ENCODE assay signal across 15 mouse cellular contexts in the genomic region with DNA sequence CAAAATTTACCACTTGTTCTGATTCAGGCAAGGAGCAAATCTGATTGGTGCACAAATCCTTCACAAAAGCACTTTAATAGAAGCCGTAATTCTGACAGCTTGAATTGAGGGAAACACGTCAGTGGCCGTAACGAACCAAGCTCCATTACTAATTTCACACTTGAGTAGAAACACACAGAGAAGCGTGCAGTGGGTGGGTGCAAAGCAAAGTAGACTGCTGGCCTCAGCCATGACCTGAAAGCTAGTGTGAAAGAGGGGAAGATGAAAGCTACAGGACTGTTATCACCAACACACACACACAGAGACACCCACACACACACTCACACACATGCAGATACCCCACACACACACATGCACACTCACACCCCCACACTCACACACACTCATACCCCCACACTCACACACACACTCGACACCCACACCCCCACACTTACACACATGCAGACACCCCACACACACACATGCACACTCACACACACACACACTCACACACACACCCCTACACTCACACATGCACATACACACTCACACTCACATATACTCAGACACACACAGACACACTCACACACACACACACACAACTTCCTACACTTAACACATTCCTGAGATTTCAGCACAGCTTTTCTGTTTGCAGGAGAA.
A peak's percentile ranks its signal among the peaks of the same experiment; 100 is the strongest.
DNase-seq lines count a peak whose midpoint lies in the region; ATAC-seq and TF ChIP-seq lines count a peak whose summit lies in the region.
"Had no signal": no experiment of that assay in that cellular context is flagged by ENCODE, and none has a peak within 500 bp of the region (broad histone marks: within the 10 kb centered on the region; RNA-seq: fewer than 3 reads in every experiment).

No protein-coding gene starts in this region.

- 38% methylated on average over 5 of the region's 6 CpGs for WGBS in hindbrain, embryonic 11.5 days
- 33% methylated on average over 6 of the region's 6 CpGs for WGBS in hindbrain, postnatal 0 days
- WGBS in lung, embryonic 15.5 days = 72% methylated on average over 6 of the region's 6 CpGs
- WGBS in embryonic facial prominence, embryonic 12.5 days = 50% methylated on average over 6 of the region's 6 CpGs
- 61% methylated on average over 6 of the region's 6 CpGs for WGBS in limb, embryonic 12.5 days

- H3K9me3 ChIP-seq in hindbrain, embryonic 11.5 days (ENCODE audit: control insufficient read depth, low read length) = no peaks in the 10 kb centered on the region
- H3K9me3 ChIP-seq in hindbrain, postnatal 0 days (ENCODE audit: low read length) = no peaks in the 10 kb centered on the region
- H3K9me3 ChIP-seq in lung, embryonic 15.5 days = no peaks in the 10 kb centered on the region
- H3K9me3 ChIP-seq in embryonic facial prominence, embryonic 12.5 days = no peaks in the 10 kb centered on the region
- no peaks in the 10 kb centered on the region for H3K9me3 ChIP-seq in limb, embryonic 12.5 days
- H3K9me3 ChIP-seq: heart, embryonic 15.5 days; hindbrain, embryonic 15.5 days had no signal

- no peak overlapping the region for H3K4me2 ChIP-seq in hindbrain, embryonic 11.5 days (replicated peaks; ENCODE audit: low read depth, low read length)
- no peak overlapping the region for H3K4me2 ChIP-seq in hindbrain, postnatal 0 days (ENCODE audit: low read depth, low read length)
- no peak overlapping the region for H3K4me2 ChIP-seq in lung, embryonic 15.5 days
- H3K4me2 ChIP-seq in embryonic facial prominence, embryonic 12.5 days (replicated peaks) = no peak overlapping the region
- no peak overlapping the region for H3K4me2 ChIP-seq in limb, embryonic 12.5 days
- H3K4me2 ChIP-seq: heart, embryonic 15.5 days; hindbrain, embryonic 15.5 days; liver, embryonic 11.5 days had no signal

- no peaks in the 10 kb centered on the region for H3K27me3 ChIP-seq in hindbrain, embryonic 11.5 days (ENCODE audit: control insufficient read depth, insufficient read depth, low read length)
- no peaks in the 10 kb centered on the region for H3K27me3 ChIP-seq in hindbrain, postnatal 0 days (ENCODE audit: insufficient read depth, low read length)
- no peaks in the 10 kb centered on the region for H3K27me3 ChIP-seq in lung, embryonic 15.5 days
- no peaks in the 10 kb centered on the region for H3K27me3 ChIP-seq in embryonic facial prominence, embryonic 12.5 days
- H3K27me3 ChIP-seq in limb, embryonic 12.5 days = no peaks in the 10 kb centered on the region; the same call in 1 of the 2 replicates
- H3K27me3 ChIP-seq: heart, embryonic 15.5 days; hindbrain, embryonic 15.5 days had no signal

- peak; percentile 76 for ATAC-seq in hindbrain, embryonic 11.5 days (ENCODE audit: low FRiP score)
- ATAC-seq in hindbrain, postnatal 0 days = no peak
- ATAC-seq in lung, embryonic 15.5 days (ENCODE audit: borderline replicate concordance, extremely low read depth, low FRiP score, low TSS enrichment) = 0 out of 2 replicates have a peak, but pooled peaks have one; percentile 21
- peak; percentile 52; the same call in 1 of the 2 replicates for ATAC-seq in embryonic facial prominence, embryonic 12.5 days (ENCODE audit: insufficient number of reproducible peaks, insufficient read depth, low FRiP score, low TSS enrichment)
- 0 out of 2 replicates have a peak, but pooled peaks have one; percentile 54 for ATAC-seq in limb, embryonic 12.5 days (ENCODE audit: insufficient number of reproducible peaks, insufficient read depth, low FRiP score, low TSS enrichment, low read depth)

- TF ChIP-seq CTCF in hindbrain, postnatal 0 days (IDR thresholded peaks at IDR 0.05; ENCODE audit: low read depth) = no peak

- H3K4me3 ChIP-seq in hindbrain, embryonic 11.5 days (ENCODE audit: low read depth, low read length) = no peak overlapping the region
- H3K4me3 ChIP-seq in hindbrain, postnatal 0 days (ENCODE audit: low read length) = no peak overlapping the region
- H3K4me3 ChIP-seq in lung, embryonic 15.5 days = no peak overlapping the region
- no peak overlapping the region for H3K4me3 ChIP-seq in embryonic facial prominence, embryonic 12.5 days
- H3K4me3 ChIP-seq in limb, embryonic 12.5 days (replicated peaks) = no peak overlapping the region
- H3K4me3 ChIP-seq: heart, embryonic 15.5 days; hindbrain, embryonic 15.5 days had no signal

- DNase-seq in hindbrain, embryonic 11.5 days (ENCODE audit: low spot score) = peak; percentile 28
- DNase-seq in hindbrain, postnatal 0 days (ENCODE audit: low spot score) = no peak
- no peak for DNase-seq in lung, postnatal 4 days
- DNase-seq in layer of hippocampus, postnatal 25 days (ENCODE audit: extremely low spot score in 1 of 2, low spot score in 1 of 2) = no peak
- no peak for DNase-seq in thymus, postnatal 25 days
- DNase-seq: cerebellum, adult 11-12 months; kidney, postnatal 10 days; layer of hippocampus, adult 9-11 months; lung, postnatal 10 days had no signal

- H3K9ac ChIP-seq in hindbrain, embryonic 11.5 days (ENCODE audit: low read depth, low read length) = no peak overlapping the region
- H3K9ac ChIP-seq in hindbrain, postnatal 0 days (replicated peaks; ENCODE audit: low read length) = no peak overlapping the region
- H3K9ac ChIP-seq in lung, embryonic 15.5 days = no peak overlapping the region
- H3K9ac ChIP-seq in embryonic facial prominence, embryonic 12.5 days = no peak overlapping the region
- H3K9ac ChIP-seq in limb, embryonic 12.5 days (replicated peaks) = no peak overlapping the region
- H3K9ac ChIP-seq: heart, embryonic 15.5 days; hindbrain, embryonic 15.5 days had no signal

- no peak overlapping the region for H3K27ac ChIP-seq in hindbrain, embryonic 11.5 days (ENCODE audit: low read depth, low read length)
- no peak overlapping the region for H3K27ac ChIP-seq in hindbrain, postnatal 0 days
- 0 out of 2 replicates have a peak overlapping the region, but pooled peaks have one; percentile 6 for H3K27ac ChIP-seq in lung, embryonic 15.5 days
- no peak overlapping the region for H3K27ac ChIP-seq in embryonic facial prominence, embryonic 12.5 days
- H3K27ac ChIP-seq in limb, embryonic 12.5 days = no peak overlapping the region
- H3K27ac ChIP-seq: heart, embryonic 15.5 days; hindbrain, embryonic 15.5 days had no signal

- H3K4me1 ChIP-seq in hindbrain, embryonic 11.5 days (replicated peaks; ENCODE audit: control insufficient read depth, insufficient read depth, low read length) = no peaks in the 10 kb centered on the region
- no peaks in the 10 kb centered on the region for H3K4me1 ChIP-seq in hindbrain, postnatal 0 days (ENCODE audit: insufficient read depth, low read length)
- no peaks in the 10 kb centered on the region for H3K4me1 ChIP-seq in lung, embryonic 15.5 days
- no peaks in the 10 kb centered on the region for H3K4me1 ChIP-seq in embryonic facial prominence, embryonic 12.5 days
- H3K4me1 ChIP-seq in limb, embryonic 12.5 days (replicated peaks) = peaks cover 4% of the 10 kb centered on the region; the same call in 1 of the 2 replicates
- H3K4me1 ChIP-seq: heart, embryonic 15.5 days had no signal

- no peaks in the 10 kb centered on the region for H3K36me3 ChIP-seq in hindbrain, embryonic 11.5 days (ENCODE audit: control insufficient read depth, insufficient read depth, low read length)
- no peaks in the 10 kb centered on the region for H3K36me3 ChIP-seq in hindbrain, postnatal 0 days (ENCODE audit: insufficient read depth, low read length)
- no peaks in the 10 kb centered on the region for H3K36me3 ChIP-seq in lung, embryonic 15.5 days
- no peaks in the 10 kb centered on the region for H3K36me3 ChIP-seq in embryonic facial prominence, embryonic 12.5 days
- no peaks in the 10 kb centered on the region for H3K36me3 ChIP-seq in limb, embryonic 12.5 days
- H3K36me3 ChIP-seq: heart, embryonic 15.5 days; hindbrain, embryonic 15.5 days had no signal
